Mouse (Mus musculus) small intestine, adult 2 months (tissue): ENCODE results near the gene Syncrip.

Experiments used
- CTCF ChIP-seq: fragments of 200-500 bp; IDR thresholded peaks from 2 replicates; pipeline ENCODE4 v1.5.1; 2012; ENCODE audit warnings: low read depth, mild to moderate bottlenecking, control low read depth, inconsistent platforms, low read length, moderate library complexity, mixed read lengths; ENCODE audit not compliant: insufficient replicate concordance, insufficient read length; ENCODE audit errors: extremely low read depth
- POLR2A ChIP-seq: fragments of 200-500 bp; IDR thresholded peaks from 2 replicates; pipeline ENCODE4 v1.6.1; 2012; ENCODE audit warnings: low read depth, mild to moderate bottlenecking, control low read depth, inconsistent platforms, low read length, moderate library complexity

GRCm38 (mm10) chr9:88409978-88410377, 72.4 kb downstream of the Syncrip start:
- TF ChIP-seq CTCF (no peak), POLR2A (no peak)
